Mouse (Mus musculus) G1E (cell line): ENCODE data around the gene Pou6f1.

Experiments
- CTCF ChIP-seq: IDR thresholded peaks from 2 replicates; pipeline ENCODE4 v1.5.1; 2012; ENCODE audit warnings: low read depth, low read length, inconsistent platforms, mixed read lengths
- GATA1 ChIP-seq: IDR thresholded peaks from 2 replicates; pipeline ENCODE4 v1.6.1; 2012; ENCODE audit warnings: borderline replicate concordance, low read length, inconsistent platforms, mixed read lengths
- POLR2AphosphoS5 ChIP-seq: IDR thresholded peaks from 2 replicates; pipeline ENCODE4 v1.6.1; 2012; ENCODE audit warnings: low read depth, low read length, inconsistent platforms; ENCODE audit not compliant: insufficient replicate concordance
- TAL1 ChIP-seq: conservative IDR thresholded peaks from 2 replicates; pipeline ENCODE4 v1.6.1; 2012; ENCODE audit warnings: low read depth, low read length, inconsistent platforms, mixed read lengths

- no peak for TF ChIP-seq GATA1
- no peak for TF ChIP-seq CTCF
- no peak for TF ChIP-seq POLR2AphosphoS5
- TF ChIP-seq TAL1 = no peak
These were observed 28.1 kb upstream of the Pou6f1 start for GRCm38 (mm10) chr15:100627774-100628370.
